Mouse (Mus musculus) limb, embryonic 12.5 days (tissue): Measurements from ENCODE around the gene Vps37c. TPM values are rescaled to one million over a fixed set of nuclear protein-coding genes. Genes with fewer than 3 reads are reported as not detected.

Source experiments
- ATAC-seq: fragments of 200-750 bp; cut with Nextera tagmentation; 2 replicates; pipeline ENCODE4 v1.8.0; 2017; ENCODE audit warnings: low read depth, moderate TSS enrichment; ENCODE audit not compliant: insufficient number of reproducible peaks, insufficient read depth, low FRiP score, low TSS enrichment
- H3K27ac ChIP-seq: fragments of 300-500 bp; sonication (generic); 2 replicates; pipeline ENCODE4 v1.5.1; 2016; ENCODE audit warnings: mild to moderate bottlenecking, moderate library complexity
- H3K27me3 ChIP-seq: fragments of 300-500 bp; sonication (generic); 2 replicates; pipeline ENCODE4 v1.6.1; 2016; ENCODE audit warnings: mild to moderate bottlenecking, moderate library complexity
- H3K36me3 ChIP-seq: fragments of 300-500 bp; sonication (generic); 2 replicates; pipeline ENCODE4 v1.6.1; 2016; ENCODE audit warnings: mild to moderate bottlenecking, moderate library complexity
- H3K4me1 ChIP-seq: fragments of 300-500 bp; sonication (generic); replicated peaks from 2 replicates; pipeline ENCODE4 v1.6.1; 2016
- H3K4me2 ChIP-seq: fragments of 300-500 bp; sonication (generic); 2 replicates; pipeline ENCODE4 v1.6.1; 2016; ENCODE audit warnings: mild to moderate bottlenecking, moderate library complexity
- H3K4me3 ChIP-seq: fragments of 300-500 bp; sonication (generic); replicated peaks from 2 replicates; pipeline ENCODE4 v1.5.1; 2016; ENCODE audit warnings: mild to moderate bottlenecking
- H3K9ac ChIP-seq: fragments of 300-500 bp; sonication (generic); replicated peaks from 2 replicates; pipeline ENCODE4 v1.6.1; 2016; ENCODE audit warnings: mild to moderate bottlenecking, moderate library complexity
- H3K9me3 ChIP-seq: fragments of 300-500 bp; sonication (generic); 2 replicates; pipeline ENCODE4 v1.6.1; 2016; ENCODE audit warnings: mild to moderate bottlenecking, moderate library complexity
- WGBS: fragments of 180-500 bp; shearing (Covaris S2); methylation state at CpG from one replicate; pipeline ENCODE4 v1.1.7; 2016; 5-methylcytosine and 5-hydroxymethylcytosine counted together
- polyA plus RNA-seq: library from polyadenylated mRNA; unstranded; fragments of >200 nt; fragmentation: Nextera tagmentation; extraction: Ambion mirVana; gene quantifications from 2 replicates; pipeline ENCODE4 v1.2.1, GENCODE M21; 2016

Gene Vps37c
- polyA plus RNA-seq, 1 experiment from 2014 or later, result 27.6 TPM

- 82% methylated on average over 6 of the region's 6 CpGs for WGBS
- Histone ChIP-seq H3K9ac (no peak overlapping the region), H3K27me3 (no peaks in the 10 kb centered on the region), H3K9me3 (no peaks in the 10 kb centered on the region), H3K27ac (no peak overlapping the region), H3K4me2 (no peak overlapping the region), H3K36me3 (no peaks in the 10 kb centered on the region), H3K4me3 (no peak overlapping the region), H3K4me1 (0 out of 2 replicates have a peak, but pooled peaks cover 4% of the 10 kb centered on the region)
- ATAC-seq, result no peak
These were observed 53.6 kb downstream of the Vps37c start for GRCm38 (mm10) chr19:10742145-10742544.

- no peaks in the 10 kb centered on the region for H3K27me3 ChIP-seq
These were observed 54.0 kb downstream of the Vps37c start for GRCm38 (mm10) chr19:10742565-10742964.

GRCm38 (mm10) chr19:10747182-10747581, 58.6 kb downstream of the Vps37c start:
- H3K4me1 ChIP-seq, result no peaks in the 10 kb centered on the region
- 88% methylated on average over 7 of the region's 7 CpGs for WGBS
- H3K9ac ChIP-seq, result no peak overlapping the region
- H3K27ac ChIP-seq, result no peak overlapping the region
- H3K4me3 ChIP-seq, result no peak overlapping the region
- no peak for ATAC-seq
- H3K36me3 ChIP-seq, result no peaks in the 10 kb centered on the region
- no peaks in the 10 kb centered on the region for H3K9me3 ChIP-seq
- no peaks in the 10 kb centered on the region for H3K27me3 ChIP-seq
- no peak overlapping the region for H3K4me2 ChIP-seq

More at GRCm38 (mm10) chr19:10742565-10742964, 54.0 kb downstream of the Vps37c start:
- no peak overlapping the region for H3K4me3 ChIP-seq
- WGBS, result 73% methylated on average over 3 of the region's 3 CpGs
- no peak overlapping the region for H3K4me2 ChIP-seq
- H3K27ac ChIP-seq, result no peak overlapping the region
- H3K36me3 ChIP-seq, result no peaks in the 10 kb centered on the region
- 0 out of 2 replicates have a peak, but pooled peaks cover 4% of the 10 kb centered on the region for H3K4me1 ChIP-seq
- no peak for ATAC-seq
- H3K9ac ChIP-seq, result no peak overlapping the region
- no peaks in the 10 kb centered on the region for H3K9me3 ChIP-seq

- H3K27ac ChIP-seq, result no peak overlapping the region
- ATAC-seq, result no peak
- H3K9ac ChIP-seq, result no peak overlapping the region
- no peaks in the 10 kb centered on the region for H3K9me3 ChIP-seq
- 81% methylated on average over 6 of the region's 6 CpGs for WGBS
- H3K27me3 ChIP-seq, result no peaks in the 10 kb centered on the region
- H3K4me1 ChIP-seq, result no peaks in the 10 kb centered on the region
- H3K4me3 ChIP-seq, result no peak overlapping the region
- H3K36me3 ChIP-seq, result no peaks in the 10 kb centered on the region
- no peak overlapping the region for H3K4me2 ChIP-seq
These were observed 59.2 kb downstream of the Vps37c start for GRCm38 (mm10) chr19:10747718-10748117.

- Histone ChIP-seq H3K27ac (no peak overlapping the region), H3K4me3 (no peak overlapping the region), H3K9me3 (no peaks in the 10 kb centered on the region), H3K4me2 (no peak overlapping the region), H3K36me3 (no peaks in the 10 kb centered on the region), H3K27me3 (no peaks in the 10 kb centered on the region), H3K4me1 (no peaks in the 10 kb centered on the region), H3K9ac (no peak overlapping the region)
- no peak for ATAC-seq
- WGBS, result 66% methylated on average over 11 of the region's 11 CpGs
These were observed 60.0 kb downstream of the Vps37c start for GRCm38 (mm10) chr19:10748401-10749102.

GRCm38 (mm10) chr19:10749295-10749694, 60.8 kb downstream of the Vps37c start:
- no peak overlapping the region for H3K9ac ChIP-seq
- no peak overlapping the region for H3K4me3 ChIP-seq
- ATAC-seq, result no peak
- no peaks in the 10 kb centered on the region for H3K4me1 ChIP-seq
- H3K27me3 ChIP-seq, result no peaks in the 10 kb centered on the region
- no peaks in the 10 kb centered on the region for H3K36me3 ChIP-seq
- no peak overlapping the region for H3K4me2 ChIP-seq
- no peaks in the 10 kb centered on the region for H3K9me3 ChIP-seq
- WGBS, result 88% methylated on average over 6 of the region's 6 CpGs
- H3K27ac ChIP-seq, result no peak overlapping the region

- no peak overlapping the region for H3K27ac ChIP-seq
- no peak overlapping the region for H3K4me2 ChIP-seq
- no peaks in the 10 kb centered on the region for H3K27me3 ChIP-seq
- no peaks in the 10 kb centered on the region for H3K9me3 ChIP-seq
- no peak for ATAC-seq
- no peaks in the 10 kb centered on the region for H3K36me3 ChIP-seq
- H3K4me3 ChIP-seq, result no peak overlapping the region
- H3K9ac ChIP-seq, result no peak overlapping the region
- H3K4me1 ChIP-seq, result no peaks in the 10 kb centered on the region
- 80% methylated on average over 6 of the region's 6 CpGs for WGBS
These were observed 61.6 kb downstream of the Vps37c start for GRCm38 (mm10) chr19:10750161-10750560.

GRCm38 (mm10) chr19:10751607-10752006, 63.1 kb downstream of the Vps37c start:
- H3K4me2 ChIP-seq, result no peak overlapping the region
- H3K4me3 ChIP-seq, result no peak overlapping the region
- H3K36me3 ChIP-seq, result no peaks in the 10 kb centered on the region
- H3K27ac ChIP-seq, result no peak overlapping the region
- H3K9ac ChIP-seq, result no peak overlapping the region
- no peaks in the 10 kb centered on the region for H3K9me3 ChIP-seq
- H3K4me1 ChIP-seq, result no peaks in the 10 kb centered on the region
- H3K27me3 ChIP-seq, result no peaks in the 10 kb centered on the region
- no peak for ATAC-seq
- 67% methylated on average over 1 of the region's 1 CpGs for WGBS

GRCm38 (mm10) chr19:10752106-10752505, 63.6 kb downstream of the Vps37c start:
- no peak overlapping the region for H3K9ac ChIP-seq
- no peaks in the 10 kb centered on the region for H3K9me3 ChIP-seq
- no peaks in the 10 kb centered on the region for H3K36me3 ChIP-seq
- WGBS, result 92% methylated on average over 6 of the region's 6 CpGs
- no peak overlapping the region for H3K4me3 ChIP-seq
- no peak for ATAC-seq
- H3K27ac ChIP-seq, result no peak overlapping the region
- H3K4me1 ChIP-seq, result no peaks in the 10 kb centered on the region
- no peak overlapping the region for H3K4me2 ChIP-seq
- no peaks in the 10 kb centered on the region for H3K27me3 ChIP-seq

GRCm38 (mm10) chr19:10752646-10753045, 64.1 kb downstream of the Vps37c start:
- Histone ChIP-seq H3K27me3 (no peaks in the 10 kb centered on the region), H3K27ac (no peak overlapping the region), H3K4me1 (no peaks in the 10 kb centered on the region), H3K9me3 (no peaks in the 10 kb centered on the region), H3K4me2 (no peak overlapping the region), H3K4me3 (no peak overlapping the region), H3K9ac (no peak overlapping the region), H3K36me3 (no peaks in the 10 kb centered on the region)
- WGBS, result 94% methylated on average over 5 of the region's 5 CpGs
- no peak for ATAC-seq

- no peak for ATAC-seq
- H3K4me2 ChIP-seq, result no peak overlapping the region
- no peaks in the 10 kb centered on the region for H3K27me3 ChIP-seq
- no peak overlapping the region for H3K9ac ChIP-seq
- no peak overlapping the region for H3K27ac ChIP-seq
- no peaks in the 10 kb centered on the region for H3K4me1 ChIP-seq
- H3K4me3 ChIP-seq, result no peak overlapping the region
- no peaks in the 10 kb centered on the region for H3K36me3 ChIP-seq
- H3K9me3 ChIP-seq, result no peaks in the 10 kb centered on the region
These were observed 68.6 kb downstream of the Vps37c start for GRCm38 (mm10) chr19:10757125-10757524.

GRCm38 (mm10) chr19:10757526-10757925, 69.0 kb downstream of the Vps37c start:
- 77% methylated on average over 2 of the region's 2 CpGs for WGBS

More at GRCm38 (mm10) chr19:10757526-10757925, 69.0 kb downstream of the Vps37c start:
- no peak overlapping the region for H3K9ac ChIP-seq
- H3K4me3 ChIP-seq, result no peak overlapping the region
- ATAC-seq, result no peak
- H3K27me3 ChIP-seq, result no peaks in the 10 kb centered on the region
- H3K36me3 ChIP-seq, result no peaks in the 10 kb centered on the region
- no peaks in the 10 kb centered on the region for H3K4me1 ChIP-seq
- H3K4me2 ChIP-seq, result no peak overlapping the region
- H3K27ac ChIP-seq, result no peak overlapping the region
- no peaks in the 10 kb centered on the region for H3K9me3 ChIP-seq
